Mouse (Mus musculus) lung, embryonic 16.5 days (tissue): ENCODE data around the gene Dqx1. TPM values are rescaled to one million over a fixed set of nuclear protein-coding genes. Genes with fewer than 3 reads are reported as not detected.

Experiments
- ATAC-seq: fragments of 200-750 bp; cut with Nextera tagmentation; 2 replicates; pipeline ENCODE4 v1.8.0; 2017; ENCODE audit warnings: low read depth, mild to moderate bottlenecking, moderate library complexity
- H3K27ac ChIP-seq: fragments of 300-500 bp; sonication (generic); 2 replicates; pipeline ENCODE4 v1.5.1; 2014; ENCODE audit warnings: mild to moderate bottlenecking, control low read depth, low read length
- H3K27me3 ChIP-seq: fragments of 300-500 bp; sonication (generic); 2 replicates; pipeline ENCODE4 v1.6.1; 2014; ENCODE audit warnings: low read depth, low read length, mixed read lengths; ENCODE audit not compliant: control insufficient read depth, insufficient read depth
- H3K36me3 ChIP-seq: fragments of 300-500 bp; sonication (generic); 2 replicates; pipeline ENCODE4 v1.6.1; 2014; ENCODE audit warnings: low read length; ENCODE audit not compliant: control insufficient read depth, insufficient read depth
- H3K4me1 ChIP-seq: fragments of 300-500 bp; sonication (generic); replicated peaks from 2 replicates; pipeline ENCODE4 v1.6.1; 2014; ENCODE audit warnings: low read length, mixed read lengths; ENCODE audit not compliant: control insufficient read depth, insufficient read depth
- H3K4me2 ChIP-seq: fragments of 300-500 bp; sonication (generic); 2 replicates; pipeline ENCODE4 v1.6.1; 2014; ENCODE audit warnings: low read depth, low read length, control low read depth
- H3K4me3 ChIP-seq: fragments of 300-500 bp; sonication (generic); 2 replicates; pipeline ENCODE4 v1.5.1; 2014; ENCODE audit warnings: mild to moderate bottlenecking, low read length, control low read depth
- H3K9ac ChIP-seq: fragments of 300-500 bp; sonication (generic); 2 replicates; pipeline ENCODE4 v1.6.1; 2014; ENCODE audit warnings: low read length, control low read depth
- H3K9me3 ChIP-seq: fragments of 300-500 bp; sonication (generic); 2 replicates; pipeline ENCODE4 v1.6.1; 2016; ENCODE audit warnings: low read length; ENCODE audit not compliant: control insufficient read depth
- WGBS: fragments of 180-500 bp; shearing (Covaris S2); extraction: QIAGEN DNeasy Blood & Tissue Kit; methylation state at CpG from one replicate; pipeline ENCODE4 v1.1.7; 2014; 5-methylcytosine and 5-hydroxymethylcytosine counted together
- polyA plus RNA-seq: library from polyadenylated mRNA; unstranded; fragments of >200 nt; fragmentation: Nextera tagmentation; extraction: Ambion mirVana; gene quantifications from 2 replicates; pipeline ENCODE4 v1.2.1, GENCODE M21; 2015

Gene Dqx1
- polyA plus RNA-seq, 1 experiment from 2014 or later, result 2.0 TPM

GRCm38 (mm10) chr6:83029777-83030176 lies 27.9 kb upstream of the Dqx1 start:
- Histone ChIP-seq H3K4me3 (no peak overlapping the region), H3K4me1 (peaks cover 22% of the 10 kb centered on the region), H3K9ac (no peak overlapping the region), H3K9me3 (no peaks in the 10 kb centered on the region), H3K36me3 (no peaks in the 10 kb centered on the region), H3K27ac (no peak overlapping the region), H3K4me2 (no peak overlapping the region), H3K27me3 (no peaks in the 10 kb centered on the region)
- WGBS, result 41% methylated on average over 10 of the region's 10 CpGs
- ATAC-seq, result no peak

DNA sequence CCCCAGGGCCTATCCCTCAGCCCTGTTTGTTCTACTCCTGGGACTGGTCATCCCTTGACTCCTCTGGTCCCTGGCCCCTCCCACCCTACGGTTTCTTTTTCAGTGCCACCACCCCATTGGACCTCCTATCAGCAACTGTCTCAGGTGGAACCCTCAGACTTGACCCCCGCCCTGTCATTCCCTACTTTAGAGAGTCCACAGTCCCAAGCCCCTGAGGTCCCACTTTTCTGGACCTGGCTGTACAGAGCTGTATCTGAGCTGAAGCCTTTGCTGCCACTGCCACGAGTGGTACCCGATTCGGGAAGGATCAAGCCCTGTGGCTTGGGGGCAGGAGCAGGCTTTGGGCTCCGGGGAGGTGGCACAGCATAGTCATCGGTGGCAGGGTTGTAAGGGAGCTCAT lies 26.5 kb upstream of the Dqx1 start:
- H3K36me3 ChIP-seq, result no peaks in the 10 kb centered on the region
- no peak for ATAC-seq
- H3K4me1 ChIP-seq, result peaks cover 30% of the 10 kb centered on the region
- no peak overlapping the region for H3K27ac ChIP-seq
- no peaks in the 10 kb centered on the region for H3K27me3 ChIP-seq
- WGBS, result 71% methylated on average over 7 of the region's 7 CpGs
- H3K9me3 ChIP-seq, result no peaks in the 10 kb centered on the region
- no peak overlapping the region for H3K4me3 ChIP-seq
- H3K9ac ChIP-seq, result no peak overlapping the region
- H3K4me2 ChIP-seq, result no peak overlapping the region

GRCm38 (mm10) chr6:83031921-83032590 lies 25.6 kb upstream of the Dqx1 start:
- H3K9me3 ChIP-seq, result no peaks in the 10 kb centered on the region
- no peak for ATAC-seq
- H3K9ac ChIP-seq, result peak overlapping the region; percentile 76
- H3K27me3 ChIP-seq, result no peaks in the 10 kb centered on the region
- peak overlapping the region; percentile 75 for H3K4me3 ChIP-seq
- H3K4me2 ChIP-seq, result peak overlapping the region; percentile 91
- no peaks in the 10 kb centered on the region for H3K36me3 ChIP-seq
- peaks cover 32% of the 10 kb centered on the region for H3K4me1 ChIP-seq
- H3K27ac ChIP-seq, result no peak overlapping the region
- WGBS, result 43% methylated on average over 18 of the region's 18 CpGs

GRCm38 (mm10) chr6:83032769-83033191 lies 24.9 kb upstream of the Dqx1 start:
- H3K36me3 ChIP-seq, result no peaks in the 10 kb centered on the region
- H3K27me3 ChIP-seq, result no peaks in the 10 kb centered on the region
- WGBS, result 0% methylated on average over 31 of the region's 31 CpGs
- ATAC-seq, result peak; percentile 35
- peak overlapping the region; percentile 91 for H3K4me2 ChIP-seq
- peaks cover 29% of the 10 kb centered on the region for H3K4me1 ChIP-seq
- peak overlapping the region; percentile 93 for H3K27ac ChIP-seq
- H3K9me3 ChIP-seq, result no peaks in the 10 kb centered on the region
- peak overlapping the region; percentile 75 for H3K4me3 ChIP-seq
- peak overlapping the region; percentile 76 for H3K9ac ChIP-seq

GRCm38 (mm10) chr6:83033249-83034185 lies 24.1 kb upstream of the Dqx1 start, which contains the start of the genes Dok1 and Loxl3:
Gene Dok1, minus strand, starts transcription at chr6:83033471.
Gene Loxl3, plus strand, starts transcription at chr6:83034173.
- Histone ChIP-seq H3K4me1 (peaks cover 28% of the 10 kb centered on the region), H3K4me3 (peak within 1 kb of the TSS; percentile 75), H3K27me3 (no peaks in the 10 kb centered on the region), H3K9ac (peak within 1 kb of the TSS; percentile 76), H3K36me3 (no peaks in the 10 kb centered on the region), H3K27ac (peak within 1 kb of the TSS; percentile 93), H3K4me2 (peak within 1 kb of the TSS; percentile 91), H3K9me3 (no peaks in the 10 kb centered on the region)
- peak; percentile 91 for ATAC-seq
- WGBS, result under 1% methylated on average over 51 of the region's 51 CpGs

- H3K27me3 ChIP-seq, result no peaks in the 10 kb centered on the region
- 13% methylated on average over 5 of the region's 5 CpGs for whole genome bisulfite sequencing
- no peaks in the 10 kb centered on the region for H3K36me3 ChIP-seq
- peak overlapping the region; percentile 75 for H3K4me3 ChIP-seq
- H3K27ac ChIP-seq, result peak overlapping the region; percentile 93
- H3K9me3 ChIP-seq, result no peaks in the 10 kb centered on the region
- peaks cover 31% of the 10 kb centered on the region for H3K4me1 ChIP-seq
- peak overlapping the region; percentile 91 for H3K4me2 ChIP-seq
- H3K9ac ChIP-seq, result peak overlapping the region; percentile 76
- no peak for ATAC-seq
These were observed 23.1 kb upstream of the Dqx1 start for GRCm38 (mm10) chr6:83034463-83035055.

DNA sequence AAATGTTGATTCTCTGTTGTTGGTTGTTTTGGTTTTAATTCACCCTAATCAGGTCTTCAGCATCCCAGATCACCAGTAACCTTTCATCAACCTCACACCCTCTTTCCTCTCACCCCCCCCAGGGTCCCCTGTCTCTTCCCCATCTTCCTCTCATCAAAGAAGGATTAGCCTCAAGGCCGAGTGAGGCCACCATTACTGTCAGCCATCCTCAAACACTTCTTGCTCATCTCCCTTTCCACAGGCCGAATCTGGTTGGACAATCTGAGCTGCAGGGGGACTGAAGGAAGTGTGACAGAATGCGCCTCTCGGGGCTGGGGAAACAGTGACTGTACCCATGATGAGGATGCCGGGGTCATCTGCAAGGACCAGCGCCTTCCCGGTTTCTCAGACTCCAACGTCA lies 20.5 kb upstream of the Dqx1 start:
- H3K9me3 ChIP-seq, result no peaks in the 10 kb centered on the region
- no peak overlapping the region for H3K4me2 ChIP-seq
- WGBS, result 46% methylated on average over 8 of the region's 8 CpGs
- ATAC-seq, result no peak
- H3K27ac ChIP-seq, result no peak overlapping the region
- H3K4me1 ChIP-seq, result peaks cover 26% of the 10 kb centered on the region
- no peak overlapping the region for H3K4me3 ChIP-seq
- H3K9ac ChIP-seq, result no peak overlapping the region
- H3K36me3 ChIP-seq, result no peaks in the 10 kb centered on the region
- no peaks in the 10 kb centered on the region for H3K27me3 ChIP-seq

DNA sequence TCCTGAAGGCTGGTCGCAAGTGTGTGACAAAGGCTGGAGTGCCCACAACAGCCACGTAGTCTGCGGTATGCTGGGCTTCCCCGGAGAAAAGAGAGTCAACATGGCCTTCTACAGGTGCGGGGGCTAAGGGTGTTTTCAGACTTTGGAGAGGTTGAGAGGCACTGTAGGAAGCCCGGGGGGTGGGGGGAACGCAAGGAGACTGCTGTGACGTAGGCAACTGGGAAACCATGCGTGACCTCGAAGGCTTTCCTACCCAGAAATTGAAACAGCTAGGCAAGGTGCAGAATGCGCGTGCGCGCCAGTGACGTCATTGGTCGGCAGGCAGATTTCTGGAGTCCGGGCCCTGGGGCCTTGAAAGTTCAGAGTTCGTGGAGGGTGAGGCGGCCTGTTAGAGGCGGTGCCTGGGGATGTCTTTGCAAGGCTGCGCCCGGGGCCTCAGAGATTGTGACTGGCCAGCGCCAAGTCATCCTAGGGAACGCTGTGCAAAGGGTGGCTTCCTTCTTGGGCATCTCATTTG lies 19.1 kb upstream of the Dqx1 start:
- H3K9ac ChIP-seq, result peak overlapping the region; percentile 52
- no peak overlapping the region for H3K27ac ChIP-seq
- 12% methylated on average over 24 of the region's 24 CpGs for WGBS
- H3K4me2 ChIP-seq, result peak overlapping the region; percentile 54
- H3K4me1 ChIP-seq, result peaks cover 22% of the 10 kb centered on the region
- ATAC-seq, result peak; percentile 10; the same call in 1 of the 2 replicates
- no peaks in the 10 kb centered on the region for H3K9me3 ChIP-seq
- no peaks in the 10 kb centered on the region for H3K27me3 ChIP-seq
- no peaks in the 10 kb centered on the region for H3K36me3 ChIP-seq
- peak overlapping the region; percentile 38 for H3K4me3 ChIP-seq

DNA sequence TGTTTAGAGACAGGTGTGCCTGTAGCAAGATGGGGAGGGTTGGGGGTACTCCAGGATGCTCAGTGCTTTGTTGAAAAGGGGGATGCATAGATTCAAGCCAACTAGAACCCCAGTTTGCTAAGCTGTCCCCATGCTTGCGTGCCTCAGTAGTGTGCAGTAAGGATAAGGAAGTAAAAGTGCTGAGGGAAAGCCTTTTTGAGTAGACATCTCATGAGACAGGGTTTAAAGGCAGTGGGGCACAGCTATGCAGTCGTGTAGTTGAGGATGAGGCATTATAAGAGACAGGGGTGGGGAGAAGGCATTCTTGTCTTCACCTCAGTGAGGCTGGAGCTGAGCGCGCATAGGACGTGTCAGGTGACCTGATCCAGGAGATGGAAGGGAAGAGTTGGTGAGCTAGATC lies 17.0 kb upstream of the Dqx1 start:
- Histone ChIP-seq H3K9me3 (no peaks in the 10 kb centered on the region), H3K27me3 (no peaks in the 10 kb centered on the region), H3K4me1 (peaks cover 9% of the 10 kb centered on the region), H3K4me3 (no peak overlapping the region), H3K36me3 (no peaks in the 10 kb centered on the region), H3K27ac (no peak overlapping the region), H3K4me2 (no peak overlapping the region), H3K9ac (no peak overlapping the region)
- 77% methylated on average over 5 of the region's 5 CpGs for WGBS
- no peak for ATAC-seq
